Mouse (Mus musculus): ENCODE data around the gene Drc3. TPM values are rescaled to one million over a fixed set of nuclear protein-coding genes. Genes with fewer than 3 reads are reported as not detected.

The Drc3 gene
- polyA plus RNA-seq, 1 experiment from 2014 or later, result 3.8 TPM

GRCm38 (mm10) chr11:60368909-60369308, 15.8 kb downstream of the Drc3 start:
- H3K4me2 ChIP-seq, result no peak overlapping the region
- H3K27ac ChIP-seq (replicated peaks), result no peak overlapping the region
- no peaks in the 10 kb centered on the region for H3K36me3 ChIP-seq
- no peaks in the 10 kb centered on the region for H3K9me3 ChIP-seq
- no peak overlapping the region for H3K4me3 ChIP-seq
- peaks cover 4% of the 10 kb centered on the region; the same call in 1 of the 2 replicates for H3K4me1 ChIP-seq (replicated peaks)
- H3K27me3 ChIP-seq, result no peaks in the 10 kb centered on the region
- WGBS, result 63% methylated on average over 4 of the region's 4 CpGs
- no peak overlapping the region for H3K9ac ChIP-seq
- ATAC-seq (ENCODE audit: low read depth), result no peak

- Histone ChIP-seq H3K9me3 (no peaks in the 10 kb centered on the region), H3K9ac (no peak overlapping the region), H3K4me2 (no peak overlapping the region), H3K27me3 (no peaks in the 10 kb centered on the region), H3K4me3 (no peak overlapping the region), H3K4me1 (replicated peaks) (peaks cover 4% of the 10 kb centered on the region; the same call in 1 of the 2 replicates), H3K27ac (replicated peaks) (no peak overlapping the region), H3K36me3 (no peaks in the 10 kb centered on the region)
- 33% methylated on average over 4 of the region's 4 CpGs for WGBS
- ATAC-seq (ENCODE audit: low read depth), result no peak
Observed at GRCm38 (mm10) chr11:60369448-60369847, 16.3 kb downstream of the Drc3 start.

GRCm38 (mm10) chr11:60370431-60370830, 17.3 kb downstream of the Drc3 start:
- 90% methylated on average over 13 of the region's 13 CpGs for WGBS
- Histone ChIP-seq H3K27me3 (no peaks in the 10 kb centered on the region), H3K4me3 (no peak overlapping the region), H3K27ac (replicated peaks) (no peak overlapping the region), H3K36me3 (no peaks in the 10 kb centered on the region), H3K4me2 (no peak overlapping the region), H3K9ac (no peak overlapping the region), H3K9me3 (no peaks in the 10 kb centered on the region), H3K4me1 (replicated peaks) (peaks cover 4% of the 10 kb centered on the region; the same call in 1 of the 2 replicates)
- no peak for ATAC-seq (ENCODE audit: low read depth)

GRCm38 (mm10) chr11:60374481-60374880, 21.4 kb downstream of the Drc3 start:
- no peak for ATAC-seq (ENCODE audit: low read depth)
- 74% methylated on average over 6 of the region's 6 CpGs for WGBS
- H3K4me1 ChIP-seq (replicated peaks), result no peaks in the 10 kb centered on the region
- no peak overlapping the region for H3K4me2 ChIP-seq
- no peaks in the 10 kb centered on the region for H3K27me3 ChIP-seq
- H3K9me3 ChIP-seq, result no peaks in the 10 kb centered on the region
- no peak overlapping the region for H3K27ac ChIP-seq (replicated peaks)
- no peak overlapping the region for H3K9ac ChIP-seq
- no peak overlapping the region for H3K4me3 ChIP-seq
- no peaks in the 10 kb centered on the region for H3K36me3 ChIP-seq

- H3K4me1 ChIP-seq (replicated peaks), result peaks cover 24% of the 10 kb centered on the region
- H3K9ac ChIP-seq, result no peak overlapping the region
- H3K27ac ChIP-seq (replicated peaks), result no peak overlapping the region
- no peak overlapping the region for H3K4me3 ChIP-seq
- ATAC-seq (ENCODE audit: low read depth), result no peak
- WGBS, result 92% methylated on average over 6 of the region's 6 CpGs
- no peak overlapping the region for H3K4me2 ChIP-seq
- no peaks in the 10 kb centered on the region for H3K27me3 ChIP-seq
- H3K9me3 ChIP-seq, result no peaks in the 10 kb centered on the region
- H3K36me3 ChIP-seq, result no peaks in the 10 kb centered on the region
Observed at GRCm38 (mm10) chr11:60383518-60383917, 30.4 kb downstream of the Drc3 start.

GRCm38 (mm10) chr11:60384762-60385421, 31.8 kb downstream of the Drc3 start:
- H3K9ac ChIP-seq, result peak overlapping the region; percentile 65
- H3K27me3 ChIP-seq, result no peaks in the 10 kb centered on the region
- H3K27ac ChIP-seq (replicated peaks), result peak overlapping the region; percentile 95
- H3K4me2 ChIP-seq, result peak overlapping the region; percentile 49
- WGBS, result 2% methylated on average over 16 of the region's 16 CpGs
- H3K4me1 ChIP-seq (replicated peaks), result peaks cover 24% of the 10 kb centered on the region
- H3K36me3 ChIP-seq, result no peaks in the 10 kb centered on the region
- ATAC-seq (ENCODE audit: low read depth), result peak; percentile 89
- peak overlapping the region; percentile 19 for H3K4me3 ChIP-seq
- H3K9me3 ChIP-seq, result no peaks in the 10 kb centered on the region

GRCm38 (mm10) chr11:60385946-60386345, 32.8 kb downstream of the Drc3 start:
- peak overlapping the region; percentile 95 for H3K27ac ChIP-seq (replicated peaks)
- H3K4me3 ChIP-seq, result no peak overlapping the region
- peaks cover 24% of the 10 kb centered on the region for H3K4me1 ChIP-seq (replicated peaks)
- H3K27me3 ChIP-seq, result no peaks in the 10 kb centered on the region
- no peaks in the 10 kb centered on the region for H3K36me3 ChIP-seq
- H3K4me2 ChIP-seq, result no peak overlapping the region
- no peaks in the 10 kb centered on the region for H3K9me3 ChIP-seq
- H3K9ac ChIP-seq, result 0 out of 2 replicates have a peak overlapping the region, but pooled peaks have one; percentile 2
- WGBS, result 63% methylated on average over 5 of the region's 5 CpGs
- ATAC-seq (ENCODE audit: low read depth), result no peak

GRCm38 (mm10) chr11:60387944-60388343, 34.8 kb downstream of the Drc3 start:
- Histone ChIP-seq H3K9me3 (no peaks in the 10 kb centered on the region), H3K27me3 (no peaks in the 10 kb centered on the region), H3K9ac (no peak overlapping the region), H3K27ac (replicated peaks) (no peak overlapping the region), H3K4me1 (replicated peaks) (peaks cover 24% of the 10 kb centered on the region), H3K4me3 (no peak overlapping the region), H3K4me2 (no peak overlapping the region), H3K36me3 (no peaks in the 10 kb centered on the region)
- no peak for ATAC-seq (ENCODE audit: low read depth)
- WGBS, result 87% methylated on average over 2 of the region's 2 CpGs

GRCm38 (mm10) chr11:60391346-60391745, 38.2 kb downstream of the Drc3 start:
- no peak for ATAC-seq (ENCODE audit: low read depth)
- H3K36me3 ChIP-seq, result no peaks in the 10 kb centered on the region
- WGBS, result 84% methylated on average over 6 of the region's 6 CpGs
- H3K27me3 ChIP-seq, result no peaks in the 10 kb centered on the region
- H3K9me3 ChIP-seq, result no peaks in the 10 kb centered on the region
- H3K9ac ChIP-seq, result no peak overlapping the region
- H3K4me3 ChIP-seq, result no peak overlapping the region
- H3K4me2 ChIP-seq, result no peak overlapping the region
- 0 out of 2 replicates have a peak, but pooled peaks cover 4% of the 10 kb centered on the region for H3K4me1 ChIP-seq (replicated peaks)
- no peak overlapping the region for H3K27ac ChIP-seq (replicated peaks)

- no peaks in the 10 kb centered on the region for H3K27me3 ChIP-seq
- peaks cover 23% of the 10 kb centered on the region for H3K36me3 ChIP-seq
- 0 out of 2 replicates have a peak, but pooled peaks cover 11% of the 10 kb centered on the region for H3K4me1 ChIP-seq (replicated peaks)
- no peak overlapping the region for H3K9ac ChIP-seq
- 68% methylated on average over 6 of the region's 6 CpGs for WGBS
- H3K27ac ChIP-seq (replicated peaks), result no peak overlapping the region
- H3K9me3 ChIP-seq, result no peaks in the 10 kb centered on the region
- H3K4me2 ChIP-seq, result no peak overlapping the region
- H3K4me3 ChIP-seq, result no peak overlapping the region
- ATAC-seq (ENCODE audit: low read depth), result peak; percentile 65; the same call in 1 of the 2 replicates
Observed at GRCm38 (mm10) chr11:60396546-60396945, 43.4 kb downstream of the Drc3 start.

- H3K27ac ChIP-seq (replicated peaks), result no peak overlapping the region
- no peak overlapping the region for H3K4me2 ChIP-seq
- H3K36me3 ChIP-seq, result peaks cover 29% of the 10 kb centered on the region
- WGBS, result 88% methylated on average over 2 of the region's 2 CpGs
- H3K27me3 ChIP-seq, result no peaks in the 10 kb centered on the region
- no peak overlapping the region for H3K9ac ChIP-seq
- no peak overlapping the region for H3K4me3 ChIP-seq
- 0 out of 2 replicates have a peak, but pooled peaks cover 11% of the 10 kb centered on the region for H3K4me1 ChIP-seq (replicated peaks)
- H3K9me3 ChIP-seq, result no peaks in the 10 kb centered on the region
- no peak for ATAC-seq (ENCODE audit: low read depth)
Observed at GRCm38 (mm10) chr11:60397172-60397571, 44.0 kb downstream of the Drc3 start.

- WGBS, result 95% methylated on average over 1 of the region's 1 CpGs
Observed at GRCm38 (mm10) chr11:60406606-60407005, 53.5 kb downstream of the Drc3 start.

GRCm38 (mm10) chr11:60412173-60412572, 59.0 kb downstream of the Drc3 start:
- H3K4me3 ChIP-seq, result no peak overlapping the region
- no peak for ATAC-seq (ENCODE audit: low read depth)

More at GRCm38 (mm10) chr11:60406606-60407005, 53.5 kb downstream of the Drc3 start:
- ATAC-seq (ENCODE audit: low read depth), result no peak
- no peak overlapping the region for H3K4me2 ChIP-seq
- H3K27me3 ChIP-seq, result no peaks in the 10 kb centered on the region
- H3K9me3 ChIP-seq, result no peaks in the 10 kb centered on the region
- H3K4me3 ChIP-seq, result no peak overlapping the region
- H3K4me1 ChIP-seq (replicated peaks), result no peaks in the 10 kb centered on the region
- H3K36me3 ChIP-seq, result peaks cover 79% of the 10 kb centered on the region
- H3K9ac ChIP-seq, result no peak overlapping the region
- H3K27ac ChIP-seq (replicated peaks), result no peak overlapping the region

More at GRCm38 (mm10) chr11:60412173-60412572, 59.0 kb downstream of the Drc3 start:
- no peaks in the 10 kb centered on the region for H3K27me3 ChIP-seq
- peaks cover 23% of the 10 kb centered on the region for H3K4me1 ChIP-seq (replicated peaks)
- H3K9me3 ChIP-seq, result no peaks in the 10 kb centered on the region
- no peak overlapping the region for H3K9ac ChIP-seq
- WGBS, result 13% methylated on average over 3 of the region's 3 CpGs
- H3K36me3 ChIP-seq, result peaks cover 24% of the 10 kb centered on the region
- no peak overlapping the region for H3K4me2 ChIP-seq
- no peak overlapping the region for H3K27ac ChIP-seq (replicated peaks)

Data from neural tube, embryonic 13.5 days (tissue).